Mouse (Mus musculus) lung, postnatal 4 days (tissue): ENCODE measurements at regions not wholly inside any gene's neighbourhood (a gene's known extent, or its start where the extent isn't known, plus 50 kb on each side); places are given as distances from the start of the nearest gene placed in this dataset.

Experiments
- DNase-seq, 2 experiments: peaks; one replicate each; pipeline ENCODE4 v3.0.0; 2021

DNA sequence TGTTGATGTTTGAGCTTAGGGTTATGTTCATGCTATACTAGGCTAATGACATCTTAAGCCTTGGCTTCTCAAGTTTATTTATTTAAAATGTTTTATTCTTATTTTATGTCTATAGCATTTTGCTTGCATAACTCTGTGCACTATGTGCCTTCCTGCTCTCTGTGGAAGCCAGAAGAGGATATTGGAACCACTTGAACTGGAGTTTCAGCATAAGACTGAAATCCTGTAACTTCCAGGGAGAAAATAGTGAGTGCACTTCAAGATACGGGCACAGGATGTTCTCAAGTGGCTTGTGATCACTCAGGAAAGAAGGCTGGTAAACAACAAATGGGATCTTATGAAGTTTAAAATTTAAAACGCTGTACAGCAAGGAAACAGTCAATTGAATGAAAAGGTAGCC lies 257.0 kb upstream of the Gm10131 start:
- no peak for DNase-seq

DNA sequence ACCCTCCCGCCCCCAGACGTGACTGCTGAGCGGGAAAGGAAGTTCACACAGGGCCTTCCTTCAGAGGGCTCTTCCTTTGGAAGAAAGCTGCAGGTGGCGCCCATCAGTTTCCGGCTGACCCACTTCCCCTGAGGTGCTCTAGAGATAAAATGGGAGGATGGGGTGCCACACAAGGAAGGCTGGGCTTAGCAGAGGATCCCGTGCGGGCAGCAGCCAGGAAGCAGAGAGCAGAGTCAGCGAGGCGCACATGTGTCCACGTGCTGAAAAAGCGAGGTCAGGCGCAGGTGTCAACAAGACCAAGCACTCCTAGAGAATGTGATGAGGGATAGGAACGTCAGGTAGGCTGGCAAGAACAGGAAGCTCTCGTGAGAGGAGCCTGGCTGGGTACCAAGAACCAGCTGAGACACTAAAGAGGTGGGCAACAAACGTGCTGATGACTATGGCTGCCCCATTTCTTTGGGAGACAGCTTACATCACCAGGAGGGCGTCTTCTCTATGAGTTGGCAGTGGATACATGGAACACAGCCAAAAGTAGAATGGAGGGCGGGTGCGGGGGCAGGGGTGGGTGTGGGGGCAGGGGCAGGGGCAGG lies 253.0 kb upstream of the Gm10131 start:
- no peak for DNase-seq

DNA sequence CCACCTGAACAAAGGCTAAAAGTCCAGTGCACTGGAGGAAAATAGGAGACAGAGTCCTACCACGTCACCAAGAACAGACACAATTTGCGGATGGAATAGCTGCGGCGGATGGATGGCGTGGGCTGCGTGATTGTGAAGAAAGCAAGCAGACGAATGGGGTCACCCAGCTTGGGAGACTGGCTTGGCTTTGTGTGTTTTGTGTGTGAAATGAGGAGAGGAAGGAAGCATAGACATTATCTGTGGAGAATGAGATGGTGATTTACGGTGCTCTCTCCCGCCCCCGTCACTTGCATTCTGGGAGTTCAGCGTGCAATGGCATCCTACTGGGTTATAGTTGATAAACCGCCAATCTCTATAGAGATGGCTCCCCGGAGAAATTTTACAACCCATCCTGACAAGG lies 252.1 kb upstream of the Gm10131 start:
- DNase-seq, result no peak

DNA sequence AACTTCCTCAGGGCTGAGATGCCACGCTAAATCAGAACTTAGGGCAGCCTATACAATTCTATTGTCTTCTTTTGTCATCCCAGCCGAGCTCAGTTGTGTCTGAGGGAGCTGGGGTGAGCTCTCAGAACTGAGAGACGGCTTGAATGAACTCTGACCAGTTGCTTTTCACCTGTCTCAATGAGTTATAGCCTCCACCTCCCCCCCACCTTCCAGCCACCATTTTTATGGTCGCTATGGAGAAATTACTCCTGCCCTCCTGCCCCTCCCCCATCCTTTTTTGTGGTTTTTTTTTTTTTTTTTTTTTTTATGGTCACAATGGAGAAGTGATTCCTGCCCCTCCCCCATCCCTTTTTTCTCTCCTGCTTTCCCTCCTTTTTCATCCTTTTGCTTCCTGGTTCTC lies 251.6 kb upstream of the Gm10131 start:
- no peak for DNase-seq

- DNase-seq, result no peak
These were observed 249.8 kb upstream of the Gm10131 start for GRCm38 (mm10) chr8:34361377-34361776.

DNA sequence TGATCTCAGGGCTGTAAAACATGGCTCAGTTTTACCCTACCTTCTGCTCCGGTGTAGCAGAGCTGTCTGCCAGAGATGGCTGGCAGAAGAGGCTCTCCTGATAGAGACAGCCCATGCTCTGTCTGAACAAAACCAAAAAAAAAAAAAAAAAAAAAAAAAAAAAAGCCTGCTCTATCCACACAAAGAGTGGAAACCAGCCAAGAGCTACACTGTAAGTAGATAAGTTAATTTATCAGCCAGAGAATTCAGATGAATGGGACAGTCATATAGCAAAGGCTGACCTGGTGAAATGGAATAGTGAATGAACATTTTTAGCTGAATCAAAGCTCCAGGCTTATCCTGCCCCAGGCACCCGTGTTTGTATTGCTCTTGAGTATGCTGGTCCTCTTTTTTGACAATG lies 248.2 kb upstream of the Gm10131 start:
- no peak for DNase-seq

GRCm38 (mm10) chr8:34355059-34355458 lies 243.5 kb upstream of the Gm10131 start:
- DNase-seq, result no peak

DNA sequence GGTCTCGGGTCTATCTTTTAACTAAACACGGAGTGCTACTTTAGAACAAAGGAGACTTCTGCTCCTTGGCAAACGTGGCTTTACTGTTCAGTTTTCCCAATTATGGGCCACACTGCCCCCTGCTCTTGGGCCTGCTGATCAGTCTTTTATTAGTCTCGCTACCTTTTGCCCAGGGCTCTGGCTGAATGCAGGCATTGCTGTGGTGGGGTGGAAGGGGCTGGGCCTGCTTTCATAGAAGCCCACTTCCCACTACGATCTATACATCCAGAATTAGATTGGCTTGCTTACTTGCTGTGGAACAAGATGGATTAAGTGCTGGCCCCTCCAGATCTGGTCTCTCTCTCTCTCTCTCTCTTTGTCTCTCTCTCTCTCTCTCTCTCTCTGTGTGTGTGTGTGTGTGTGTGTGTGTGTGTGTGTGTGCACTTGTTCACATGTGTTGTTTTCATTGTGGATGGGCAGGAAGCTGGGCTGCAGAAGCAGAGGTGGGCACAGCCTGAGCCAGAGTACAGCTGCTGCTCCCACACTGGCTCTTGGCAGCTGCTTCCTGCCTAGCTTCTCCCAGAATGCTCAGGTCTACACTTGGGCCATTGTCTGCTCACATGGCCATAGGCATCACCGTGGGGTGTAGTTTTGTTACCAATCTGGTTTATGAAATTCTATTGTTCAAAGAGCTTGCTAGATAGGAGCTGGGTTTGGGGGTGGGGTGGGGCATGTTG lies 241.8 kb upstream of the Gm10131 start:
- no peak for DNase-seq

- DNase-seq, result no peak
These were observed 223.3 kb upstream of the Gm10131 start for GRCm38 (mm10) chr8:34334851-34335250.

- no peak for DNase-seq
These were observed 220.1 kb upstream of the Gm10131 start for GRCm38 (mm10) chr8:34331673-34332072.

- DNase-seq, result no peak
These were observed 215.1 kb upstream of the Gm10131 start for GRCm38 (mm10) chr8:34326614-34326965.

DNA sequence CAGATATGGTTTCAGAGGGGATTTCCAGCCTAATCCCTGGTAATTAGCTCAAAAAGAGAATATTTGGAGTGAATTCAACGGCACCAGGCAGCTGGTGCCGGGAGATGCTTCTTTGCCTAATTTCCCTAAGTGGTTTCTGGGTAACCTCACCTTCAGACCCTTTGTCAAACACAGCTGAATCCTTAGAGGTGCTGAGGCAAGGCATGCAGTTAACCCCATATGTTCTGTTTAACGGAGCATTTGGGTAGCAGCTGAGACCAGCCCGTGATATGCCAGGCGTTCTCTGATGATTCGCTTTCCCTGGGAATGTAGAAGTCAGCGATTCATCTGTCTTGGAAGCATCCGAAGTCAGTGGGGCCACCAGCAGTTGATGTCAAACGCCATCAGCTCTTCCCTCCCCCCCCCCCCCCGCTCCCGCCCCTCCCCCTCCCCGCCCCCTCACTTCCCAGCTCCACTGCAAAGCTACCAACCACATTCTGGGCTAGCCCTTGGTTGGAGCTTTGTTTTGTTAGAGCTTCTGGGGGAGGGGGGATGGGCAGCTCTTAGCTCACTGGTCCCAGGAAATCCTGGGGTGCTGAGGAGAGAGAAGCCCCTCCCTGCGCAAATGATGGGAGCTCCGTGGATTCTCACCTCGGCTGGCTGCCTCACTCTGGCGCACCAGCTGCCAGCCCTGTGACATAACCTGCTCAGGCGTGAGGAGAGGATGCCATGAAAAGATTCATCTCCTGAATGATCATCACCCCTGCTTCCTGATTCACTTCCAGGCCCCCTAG lies 214.5 kb upstream of the Gm10131 start:
- no peak for DNase-seq

GRCm38 (mm10) chr8:34320158-34320587 lies 208.6 kb upstream of the Gm10131 start:
- DNase-seq, result no peak

DNA sequence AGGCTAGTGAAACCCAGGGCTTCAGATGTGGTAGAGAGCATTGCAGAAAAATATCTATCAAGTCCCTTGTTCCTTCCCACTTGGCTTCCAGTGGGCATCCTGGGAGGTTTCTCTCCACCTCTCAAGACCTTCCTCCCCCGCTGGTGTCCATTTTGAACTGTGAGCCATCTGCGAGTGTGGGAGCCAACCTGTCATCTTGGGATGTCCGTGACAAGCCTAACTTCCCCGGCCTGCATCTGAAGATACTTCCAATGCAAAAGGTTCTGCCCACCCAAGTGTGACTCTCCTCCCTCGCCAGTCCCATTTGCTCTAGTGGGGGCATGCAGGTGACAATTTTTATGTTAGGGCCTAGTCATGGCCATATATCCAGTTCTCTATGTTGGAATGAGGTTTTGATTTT lies 208.2 kb upstream of the Gm10131 start:
- DNase-seq, result no peak

GRCm38 (mm10) chr8:34315233-34315632 lies 203.7 kb upstream of the Gm10131 start:
- DNase-seq, result no peak

DNA sequence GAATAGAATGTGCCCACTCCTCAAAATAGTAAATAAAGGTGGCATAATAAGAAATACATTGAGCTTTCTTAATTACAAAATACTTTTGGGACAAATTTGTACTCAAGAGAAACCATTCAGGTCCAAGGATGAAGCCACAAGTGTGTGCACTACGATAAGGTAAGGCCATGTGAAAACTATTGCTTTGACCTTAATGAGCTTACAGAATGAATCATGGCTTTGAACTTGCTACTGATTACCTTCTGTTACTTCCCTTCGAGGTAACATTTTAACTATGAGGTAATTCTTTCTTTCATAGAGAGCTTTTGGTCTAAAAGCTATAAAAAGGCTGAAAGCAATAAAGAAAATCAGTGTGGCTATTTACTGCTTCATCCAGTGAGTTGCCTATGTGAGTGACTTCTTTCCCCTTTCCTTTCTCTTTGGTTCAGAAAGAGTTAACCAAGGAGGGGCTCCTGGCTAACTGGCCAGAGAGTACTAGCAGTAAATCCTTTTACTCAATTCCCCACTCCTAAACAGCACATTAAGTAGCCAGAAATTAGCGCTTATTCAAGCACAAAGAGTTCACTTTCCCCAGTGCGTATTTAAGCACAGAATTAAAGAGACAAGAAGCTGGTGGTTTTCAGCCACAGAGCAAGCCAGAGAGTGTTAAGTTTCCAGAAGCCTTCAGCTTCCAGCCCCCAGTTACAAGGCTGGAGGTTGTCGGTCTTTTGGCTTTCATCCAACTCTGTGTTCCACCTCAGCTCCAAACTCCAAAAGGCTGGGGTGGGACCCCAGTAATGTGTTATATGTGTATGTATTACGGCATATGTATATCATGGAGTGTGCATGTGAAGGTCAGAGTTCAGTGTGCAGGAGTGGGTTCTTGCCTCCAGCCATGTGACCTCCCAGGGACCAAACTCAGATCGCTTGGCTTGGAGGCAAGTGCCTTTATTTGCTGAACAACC lies 194.3 kb upstream of the Gm10131 start:
- DNase-seq, result no peak

GRCm38 (mm10) chr8:34303815-34304214 lies 192.3 kb upstream of the Gm10131 start:
- DNase-seq, result no peak

GRCm38 (mm10) chr8:34300331-34300903 lies 188.9 kb upstream of the Gm10131 start:
- DNase-seq, result peak in 1 of 2 experiments; percentile 28

- DNase-seq, result no peak
These were observed 183.2 kb upstream of the Gm10131 start for GRCm38 (mm10) chr8:34294721-34295120.

DNA sequence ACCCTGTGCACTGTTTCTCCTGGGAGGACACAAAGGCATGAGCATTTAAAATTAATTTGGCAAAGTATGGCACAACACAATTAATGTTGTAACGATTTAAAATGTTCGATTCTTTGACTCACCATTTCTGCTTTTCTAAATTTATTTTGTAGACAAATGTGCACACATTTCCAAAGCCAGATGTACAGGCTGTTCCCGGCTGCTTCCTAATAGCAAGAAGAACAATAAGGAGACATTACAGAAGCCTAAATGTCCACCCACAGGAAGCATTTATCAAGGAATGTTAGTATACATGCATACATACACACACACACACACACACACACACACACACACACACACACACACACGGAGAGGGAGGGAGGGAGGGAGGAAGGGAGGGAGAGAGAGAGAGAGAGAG lies 179.1 kb upstream of the Gm10131 start:
- DNase-seq, result no peak

DNA sequence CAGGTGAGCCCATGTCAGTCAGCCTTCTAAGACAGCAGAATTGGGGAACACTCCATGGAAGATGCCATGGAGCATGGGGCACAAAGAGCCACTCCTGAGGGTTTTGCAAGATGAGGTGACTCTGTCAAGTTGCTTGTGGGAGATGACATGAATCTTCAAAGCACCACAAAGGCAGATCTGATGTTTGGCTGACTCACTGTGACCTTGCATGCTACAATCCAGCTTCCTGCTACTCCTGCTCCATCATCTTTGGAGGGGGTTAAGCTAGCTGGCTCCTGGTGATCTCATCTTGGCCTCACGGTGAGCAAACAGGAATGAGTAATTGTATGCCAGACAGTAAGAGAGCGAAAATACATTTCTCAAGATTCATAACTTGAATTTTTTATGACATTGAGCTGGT lies 176.3 kb upstream of the Gm10131 start:
- no peak for DNase-seq

DNA sequence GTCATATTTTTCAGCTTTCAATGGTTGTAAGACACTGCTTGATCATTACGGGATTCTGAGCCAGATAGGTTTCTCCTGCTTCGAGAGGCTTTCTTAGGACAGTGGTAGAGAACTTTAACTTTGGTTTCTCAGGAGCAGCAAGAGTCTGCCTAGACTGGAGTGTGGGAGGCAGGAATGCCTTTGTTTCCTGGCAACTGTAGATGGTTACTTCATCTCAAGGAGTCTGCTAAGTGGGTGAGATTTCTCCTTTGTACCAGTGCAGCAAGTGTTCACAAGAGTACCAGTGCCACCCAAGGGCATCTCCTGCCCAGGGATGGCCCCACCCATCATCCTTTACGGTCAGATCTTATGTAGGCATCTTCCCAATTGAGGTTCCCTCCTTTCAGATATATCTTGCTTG lies 173.0 kb upstream of the Gm10131 start:
- DNase-seq, result no peak

DNA sequence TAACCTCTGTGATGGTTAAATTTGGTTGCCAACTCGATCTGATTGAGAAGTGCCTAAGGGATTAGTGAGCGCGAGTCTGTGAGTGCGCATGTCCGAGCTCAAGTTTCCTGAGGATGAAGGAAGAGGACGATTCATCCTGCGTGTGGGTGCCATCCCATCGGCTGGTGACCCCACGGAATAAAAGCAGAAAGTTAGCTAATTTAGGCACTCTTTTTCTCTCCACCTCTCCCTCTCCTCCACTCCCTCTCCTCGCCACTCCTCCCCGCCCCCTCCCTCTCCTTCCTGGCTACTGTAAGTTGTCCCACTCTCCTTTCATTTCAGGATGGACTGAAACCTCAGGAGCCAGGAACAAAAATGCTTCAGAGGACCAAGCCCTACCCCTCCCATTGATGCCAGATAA lies 168.9 kb upstream of the Gm10131 start:
- DNase-seq, result no peak
